Mouse (Mus musculus) c-Kit-negative CD71-positive TER-119-positive erythroid progenitor cells, embryonic 14.5 days (primary cell): Measurements from ENCODE around the gene Eln.
A peak's percentile ranks its signal among the peaks of the same experiment; 100 is the strongest.

Source experiments
- DNase-seq: peaks from one replicate; pipeline ENCODE4 v3.0.0-alpha.2; 2013; ENCODE audit warnings: low read depth, low spot score

The Eln gene

DNA sequence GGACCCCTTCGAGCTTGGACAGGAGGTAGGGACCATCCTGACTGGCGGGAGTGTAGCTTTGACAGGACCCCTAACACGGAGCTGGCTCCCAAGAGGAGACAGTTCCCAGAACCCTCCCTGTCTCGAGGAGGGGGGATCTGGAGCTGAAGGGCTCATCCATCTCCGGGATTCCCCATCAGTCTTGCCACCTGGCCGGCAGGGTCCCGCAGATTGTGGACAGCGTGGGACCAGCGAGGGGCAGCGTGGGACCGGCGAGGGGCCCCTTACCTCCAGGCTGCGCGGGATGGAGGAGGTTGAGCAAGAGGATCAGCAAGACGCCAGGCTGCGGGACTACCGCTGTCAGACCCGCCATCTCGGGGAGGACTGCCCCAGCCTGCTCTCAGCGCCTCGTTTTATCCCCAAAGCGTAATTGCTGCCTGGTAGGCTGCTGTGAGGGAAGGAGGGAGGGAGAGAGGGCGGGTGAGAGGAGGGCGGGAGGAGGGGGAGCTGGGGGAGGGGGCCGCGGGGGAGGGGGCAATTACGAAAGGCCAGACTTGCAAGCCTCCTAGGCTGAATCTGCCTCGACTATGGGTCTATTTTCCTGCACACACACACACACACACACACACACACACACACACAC is at the start of gene Eln:
TSS of gene Eln (minus strand) at position 434 of the 622 bp plus-strand sequence.
- DNase-seq, result no peak

DNA sequence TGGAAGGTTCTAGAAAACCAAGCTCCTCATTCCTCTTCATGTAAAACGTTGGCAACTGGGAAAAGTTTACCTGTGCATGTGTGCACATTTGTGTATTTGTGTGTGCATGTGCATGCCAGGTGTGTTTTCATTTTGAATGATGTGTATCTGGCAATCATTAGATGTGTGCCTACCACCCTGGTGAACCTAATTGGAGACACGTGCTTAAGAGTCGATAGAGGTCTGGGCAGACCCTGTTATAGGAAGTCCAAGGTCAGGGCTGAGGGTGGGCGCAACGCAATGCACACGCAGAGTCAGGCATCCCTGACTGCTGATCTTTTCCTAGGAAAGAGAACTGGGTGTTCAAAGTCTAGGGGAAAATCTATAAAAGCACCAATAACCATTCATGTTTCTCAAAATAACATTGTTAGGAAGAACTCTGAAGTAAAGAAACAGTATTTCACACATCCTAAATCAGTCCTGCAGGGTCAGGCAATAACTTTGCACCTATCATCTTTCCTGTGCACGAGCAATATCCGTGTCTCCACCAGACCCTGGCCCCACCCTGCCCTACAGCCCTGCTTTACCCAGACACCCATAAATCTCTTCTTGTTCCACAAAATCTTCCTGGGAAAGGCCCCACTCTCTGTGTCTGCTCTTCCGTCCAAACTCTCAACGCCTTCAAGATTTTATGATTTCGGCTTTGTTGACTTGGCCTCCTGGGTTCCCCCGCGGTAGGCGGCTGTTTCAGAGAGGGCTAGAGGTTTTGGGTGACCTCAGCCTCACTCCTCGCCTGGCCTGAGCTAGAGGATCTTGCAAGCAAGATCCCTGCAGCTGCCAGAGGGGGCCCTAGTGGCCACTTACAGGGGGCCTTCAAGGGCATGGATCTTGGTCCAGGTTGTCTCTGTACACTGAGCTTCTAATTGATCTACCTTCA is 43.2 kb upstream of the Eln start:
- no peak for DNase-seq

DNA sequence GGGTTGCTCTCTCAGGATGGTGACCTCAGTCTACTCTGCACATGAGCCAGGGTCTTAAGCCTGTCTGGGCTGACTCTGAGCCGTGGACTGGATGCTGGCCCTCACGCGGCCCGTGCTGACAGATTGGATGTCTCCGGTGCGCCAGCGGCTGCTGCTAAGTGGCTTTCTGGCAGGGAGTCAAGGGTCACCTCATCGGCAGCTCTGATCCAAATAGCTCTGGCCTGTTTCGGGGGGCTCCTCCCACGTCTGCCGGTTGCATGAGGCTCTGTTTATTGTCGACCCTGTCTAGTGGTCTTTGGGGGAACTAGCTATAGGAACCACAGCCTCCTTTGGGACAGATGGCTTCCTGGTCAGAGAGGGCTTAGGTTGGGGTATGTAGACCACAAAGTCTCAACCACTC is 41.1 kb upstream of the Eln start:
- DNase-seq, result no peak

DNA sequence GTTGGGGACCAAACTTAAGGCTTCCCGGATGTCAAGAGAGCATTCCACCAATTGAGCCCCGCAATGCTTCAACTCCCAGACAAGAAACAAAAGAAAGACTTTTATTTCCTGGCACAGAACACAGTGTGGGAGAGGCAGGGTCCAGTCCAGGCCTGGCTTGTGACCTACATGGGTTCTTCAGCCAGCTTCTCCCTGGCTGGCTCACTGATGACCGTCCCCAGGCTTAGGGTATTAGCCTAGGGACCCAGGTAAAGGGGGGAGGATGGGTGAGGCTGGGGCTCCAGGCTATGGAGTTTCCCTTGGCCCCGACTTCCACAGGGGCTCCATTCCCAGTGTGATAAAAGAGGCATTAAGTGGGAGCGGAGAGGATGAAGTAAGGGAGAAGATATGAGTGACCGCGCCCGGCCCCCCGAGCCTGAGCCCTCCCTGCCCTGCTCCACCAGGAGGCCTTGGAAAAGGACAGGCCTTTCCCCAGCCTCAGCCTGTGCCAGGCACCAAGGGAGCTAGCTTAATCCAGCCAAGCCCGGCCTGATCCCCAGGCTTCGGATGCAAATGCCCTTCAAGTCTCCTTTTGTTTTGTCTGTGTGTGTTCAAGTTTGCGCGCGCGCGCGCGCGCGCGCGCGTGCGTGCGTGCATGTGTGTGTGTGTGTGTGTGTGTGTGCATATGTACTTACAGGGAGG is 38.7 kb upstream of the Eln start:
- DNase-seq, result no peak

DNA sequence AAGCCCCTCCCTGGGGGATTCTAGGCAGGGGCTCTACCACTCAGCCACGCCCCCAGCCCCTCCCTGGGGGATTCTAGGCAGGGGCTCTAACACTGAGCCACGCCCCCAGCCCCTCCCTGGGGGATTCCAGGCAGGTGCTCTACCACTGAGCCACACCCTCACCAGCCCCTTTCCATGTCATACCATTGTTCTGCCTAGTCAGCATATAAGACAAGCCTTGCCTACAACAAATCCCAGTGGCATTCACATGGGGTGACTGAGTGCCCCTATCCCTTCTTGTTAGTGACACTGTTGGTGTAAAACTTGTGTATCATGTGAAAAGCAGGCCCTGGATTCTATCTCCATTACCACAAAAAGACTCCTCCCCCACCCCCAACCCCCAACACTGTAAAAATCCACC is 36.7 kb upstream of the Eln start:
- DNase-seq, result no peak

DNA sequence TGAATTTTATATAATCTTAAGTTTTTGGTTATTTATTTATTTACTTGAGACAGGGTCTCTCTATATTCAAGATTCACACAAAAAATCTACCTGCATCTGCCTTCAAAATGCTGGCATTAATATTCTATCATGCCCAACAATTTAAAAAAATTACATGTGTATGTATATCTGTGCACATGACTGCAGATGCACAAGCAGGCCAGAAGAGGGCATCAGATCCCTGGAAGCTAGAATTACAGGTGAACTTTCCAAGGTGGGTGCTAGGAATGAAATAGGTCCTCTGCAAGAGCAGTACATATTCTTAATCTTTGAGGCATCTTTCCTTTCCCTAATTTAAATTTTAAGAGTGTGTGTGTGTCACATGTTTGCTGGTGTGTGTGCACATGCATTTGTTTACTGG is 33.8 kb upstream of the Eln start:
- DNase-seq, result no peak

DNA sequence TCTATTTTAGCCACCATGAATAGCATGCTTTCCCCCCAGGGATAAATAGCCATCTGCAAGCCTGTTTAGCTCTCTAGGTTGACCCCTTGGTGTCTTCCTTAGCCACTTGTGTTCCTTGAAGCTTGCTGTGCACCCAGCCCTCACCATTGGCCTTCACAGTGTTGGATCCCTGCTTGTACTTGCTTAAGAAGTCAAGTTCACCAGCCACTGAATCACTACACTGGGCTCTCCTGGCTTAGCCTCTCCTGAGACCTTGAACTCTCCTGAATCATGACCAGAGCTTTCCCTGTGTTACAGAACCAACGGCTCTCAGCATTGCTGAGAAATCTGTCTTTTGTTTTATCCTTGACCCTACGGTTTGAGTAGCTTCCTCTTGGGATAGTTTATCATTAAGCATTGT is 33.0 kb upstream of the Eln start:
- no peak for DNase-seq

DNA sequence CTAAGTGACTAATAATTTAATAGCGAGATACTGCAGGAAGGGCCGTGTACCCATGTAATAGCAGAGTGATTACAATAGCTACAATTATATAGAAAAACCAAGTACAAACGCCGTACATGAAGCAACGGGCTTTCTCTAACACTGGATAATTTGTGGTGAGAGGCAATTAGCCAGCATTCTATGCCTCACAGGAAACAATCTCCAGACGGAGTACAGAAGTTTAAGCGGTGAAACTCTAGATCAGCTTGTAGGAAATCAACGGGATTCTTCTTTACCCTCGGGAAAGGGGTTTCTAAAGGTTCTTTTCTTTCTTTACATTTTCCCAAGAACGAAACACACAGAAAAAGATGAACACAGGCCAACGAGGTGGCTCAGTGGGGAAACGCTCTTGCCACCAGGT is 29.4 kb upstream of the Eln start:
- no peak for DNase-seq

DNA sequence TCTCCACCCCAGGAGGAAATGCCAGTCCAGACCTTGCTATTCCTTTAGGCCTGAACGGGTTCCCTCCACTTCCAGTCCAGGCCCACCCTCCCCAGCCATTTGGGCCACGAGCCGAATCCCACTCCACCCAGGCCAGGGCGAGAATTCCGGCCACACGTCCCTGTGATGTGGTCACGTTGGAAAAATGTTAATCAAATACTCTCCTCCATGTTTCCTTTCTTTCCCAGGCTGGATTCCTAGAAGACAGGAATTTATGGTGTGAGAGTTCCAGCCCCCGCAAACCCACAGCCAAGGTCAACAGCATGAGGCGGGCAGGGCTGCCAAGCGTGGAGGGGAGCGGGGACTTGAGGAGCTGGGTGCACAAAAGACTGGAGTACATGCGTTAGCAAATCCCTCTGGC is 25.4 kb upstream of the Eln start:
- DNase-seq, result no peak

DNA sequence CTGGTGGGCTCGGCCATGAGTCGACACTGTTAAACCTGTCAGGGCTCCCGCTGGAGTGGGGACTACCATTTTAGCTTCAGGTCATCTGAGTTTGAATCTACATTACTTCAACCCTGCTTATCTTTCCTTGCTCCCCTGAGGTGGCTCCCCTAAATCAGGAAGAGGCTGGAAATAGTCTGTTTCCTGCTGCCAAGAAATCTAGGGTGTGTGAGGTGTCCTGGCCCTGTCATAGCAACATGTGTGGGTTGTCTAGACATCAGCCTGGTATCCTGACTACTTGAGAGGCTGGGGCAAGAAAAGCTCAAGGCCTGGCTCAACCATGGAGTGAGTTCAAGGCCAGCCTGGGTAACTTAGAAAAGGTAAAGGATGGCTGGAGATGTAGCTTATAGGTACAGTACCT is 24.6 kb upstream of the Eln start:
- no peak for DNase-seq

DNA sequence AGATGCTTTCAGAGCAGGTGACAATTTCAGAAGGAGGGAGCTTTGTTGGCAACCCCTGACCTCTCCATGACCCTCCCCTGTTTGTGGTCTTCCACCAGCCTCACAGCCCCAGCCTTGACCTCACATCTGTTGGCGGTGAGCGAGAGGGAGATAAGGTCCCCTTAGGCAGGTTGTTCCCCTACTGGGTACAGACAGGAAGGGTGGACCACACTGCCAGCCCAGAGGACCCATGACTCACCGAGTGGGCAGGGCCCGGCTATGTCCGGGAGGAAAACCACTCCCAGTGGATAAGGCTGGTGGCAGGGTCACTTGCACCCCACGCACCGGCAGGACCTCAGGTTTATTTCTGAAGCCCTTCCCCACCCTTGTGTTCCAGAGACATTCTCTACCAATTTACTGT is 22.1 kb upstream of the Eln start:
- no peak for DNase-seq

DNA sequence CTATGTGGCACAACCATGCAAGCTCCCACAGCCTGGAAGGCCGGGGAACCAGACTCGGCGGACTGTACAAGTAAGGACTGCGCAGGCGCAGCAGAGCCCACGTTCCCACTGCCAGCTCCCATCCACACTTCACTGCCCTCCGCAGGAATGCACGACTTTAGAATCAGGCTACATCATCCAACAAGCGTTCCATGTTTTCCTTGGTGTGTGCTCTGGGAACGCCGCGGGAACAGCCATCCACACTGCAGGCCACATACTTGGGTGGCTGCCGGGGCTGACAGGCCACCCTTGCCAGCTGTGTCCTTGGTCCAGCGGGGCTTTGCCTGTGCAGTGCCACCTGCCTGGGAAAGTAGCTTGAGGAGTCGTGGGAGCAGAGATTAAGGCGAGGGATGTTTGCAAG is 18.3 kb upstream of the Eln start:
- no peak for DNase-seq

DNA sequence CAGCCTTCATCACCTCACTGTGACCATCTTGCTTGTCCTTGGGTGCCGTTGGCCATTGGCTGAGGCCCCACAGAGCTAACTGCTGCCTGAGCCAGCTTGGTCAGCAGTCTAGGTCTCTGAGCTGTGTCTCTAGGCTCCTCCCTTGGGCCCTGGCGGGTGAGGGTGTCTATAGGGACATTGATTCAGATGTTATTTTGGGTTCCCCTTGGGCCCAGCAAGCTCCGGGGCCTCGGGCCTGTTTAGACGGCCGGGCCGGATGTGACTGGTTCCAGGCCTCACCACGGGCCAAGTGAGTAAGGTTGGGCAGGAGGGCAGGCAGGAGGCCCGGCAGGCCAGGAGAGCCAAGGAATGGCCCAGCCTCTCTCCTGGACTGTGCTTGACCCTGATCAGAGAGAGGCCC is 16.2 kb upstream of the Eln start:
- no peak for DNase-seq

DNA sequence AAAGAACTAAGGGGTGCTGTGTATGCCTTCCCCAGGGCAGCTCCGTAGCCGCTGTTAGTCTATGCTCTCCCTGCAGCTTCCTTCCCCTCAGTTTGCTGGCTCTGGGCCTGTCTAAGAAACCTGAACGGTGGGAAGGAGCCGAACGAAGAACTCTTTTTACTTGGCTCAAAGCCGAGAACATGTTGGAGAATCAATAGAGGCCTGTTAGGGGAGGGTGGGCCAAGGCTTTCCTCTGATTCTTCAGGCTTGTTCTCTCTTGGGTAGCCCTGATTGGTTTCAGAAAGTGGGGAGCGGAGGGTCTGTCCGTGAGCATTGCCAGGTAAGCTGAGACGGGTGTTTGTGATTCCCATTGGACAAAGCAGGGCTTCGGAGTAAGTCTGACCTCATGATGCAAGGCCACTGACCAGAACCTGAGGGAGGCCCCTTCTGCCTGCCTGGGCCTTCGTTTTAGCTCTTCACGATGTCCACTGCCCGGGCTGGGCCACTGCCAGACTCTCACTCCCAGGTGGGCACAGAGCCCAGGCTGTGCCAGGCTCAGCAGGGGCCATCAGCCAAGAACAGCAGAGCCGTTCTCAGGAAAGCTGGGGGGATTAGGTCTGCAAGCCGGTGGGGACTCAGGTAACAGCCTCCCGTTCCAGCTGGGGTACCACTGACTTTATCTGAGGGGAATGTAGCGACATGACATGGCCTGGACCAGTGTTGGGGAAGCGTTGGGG is 14.4 kb upstream of the Eln start:
- no peak for DNase-seq

DNA sequence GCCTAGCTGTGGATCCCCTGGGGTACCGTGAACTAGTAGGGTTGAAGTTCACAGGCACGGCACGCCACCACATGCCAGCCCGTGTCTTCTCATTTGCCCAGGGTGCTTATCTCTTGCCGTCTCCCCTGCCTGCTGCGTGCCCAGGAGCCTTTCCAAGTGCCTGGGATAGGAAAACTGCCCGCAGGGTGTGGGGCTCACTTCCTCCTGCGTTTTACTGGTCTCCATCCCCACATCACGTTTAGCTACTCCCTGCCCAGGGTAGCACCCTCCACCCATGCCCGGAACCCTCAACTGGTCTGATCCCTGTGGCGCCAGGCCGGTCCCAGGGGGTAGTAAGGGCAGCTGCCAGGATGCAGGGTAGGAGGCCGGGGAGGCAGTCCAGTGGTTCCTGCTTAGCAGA is 8.9 kb upstream of the Eln start:
- no peak for DNase-seq

DNA sequence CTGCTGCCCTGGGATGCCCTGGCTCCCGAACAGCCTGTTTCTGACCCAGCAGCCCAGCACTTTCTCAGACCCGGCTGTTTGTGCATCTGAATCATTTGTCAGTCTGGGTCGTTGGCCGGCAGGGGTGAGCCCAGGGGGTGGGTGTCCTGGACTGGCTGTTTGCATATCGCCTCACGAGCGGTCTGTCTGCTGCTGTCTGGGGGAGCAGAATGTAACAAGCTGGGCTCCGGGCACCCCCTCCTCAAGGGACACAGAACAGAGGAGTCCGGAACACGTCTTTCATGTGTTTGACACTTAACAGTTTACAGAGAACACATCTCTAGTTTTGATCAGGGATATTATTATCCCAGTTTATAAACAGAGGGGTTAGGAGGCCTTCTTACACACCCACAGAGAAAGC is 7.0 kb upstream of the Eln start:
- DNase-seq, result no peak

DNA sequence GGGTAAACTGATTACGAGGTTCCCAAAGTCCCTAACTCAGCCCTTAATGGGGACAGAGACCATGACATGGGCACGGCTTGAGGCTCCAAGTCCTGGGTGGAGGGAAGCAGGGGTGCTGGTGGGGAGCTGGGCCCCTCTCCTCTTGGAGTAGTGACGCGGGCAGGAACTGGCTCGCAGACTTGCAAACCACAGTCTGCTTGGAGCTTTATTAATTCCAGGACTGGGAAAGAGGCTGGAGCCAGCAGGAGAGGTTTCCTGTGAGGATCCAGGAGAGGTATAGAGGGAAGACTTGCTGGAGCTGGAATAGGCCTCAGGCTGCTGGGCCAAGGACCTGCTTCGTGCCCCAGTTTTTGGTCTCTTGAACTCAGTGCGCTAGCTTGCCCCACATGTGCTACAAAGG is 3.3 kb upstream of the Eln start:
- DNase-seq, result no peak

DNA sequence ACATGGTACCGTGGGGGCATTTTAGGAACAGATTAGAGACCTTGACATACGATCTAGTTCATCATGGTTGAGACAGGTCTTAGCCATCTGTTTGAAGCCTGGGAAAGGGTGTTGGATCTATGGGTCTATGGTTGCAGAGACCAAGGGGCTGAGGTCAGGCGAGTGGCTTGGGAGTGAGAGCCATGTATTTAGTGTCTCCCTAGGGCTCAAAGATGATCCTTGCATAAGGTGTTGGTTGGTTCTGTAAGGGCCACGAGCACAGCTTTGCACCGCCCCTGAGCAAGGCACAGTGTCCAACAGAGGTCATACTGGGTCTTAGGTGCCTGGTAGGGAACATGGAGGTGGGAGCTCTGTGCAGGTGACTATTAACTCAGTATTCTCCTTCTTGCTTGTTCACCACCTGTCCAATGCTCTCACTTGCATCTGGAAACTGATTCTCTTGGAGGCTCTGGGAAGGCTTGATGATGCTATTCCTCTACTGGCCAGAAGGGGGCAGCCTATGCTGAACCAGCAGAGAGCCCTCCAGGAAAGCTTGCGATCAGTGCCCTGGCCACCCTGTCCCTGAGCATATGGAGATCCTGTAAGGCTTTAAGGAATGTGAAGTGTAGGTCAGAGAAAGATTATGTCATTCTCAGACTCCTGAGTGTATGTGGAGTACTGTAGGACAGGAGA is 960 bp upstream of the Eln start:
- peak; percentile 28 for DNase-seq

DNA sequence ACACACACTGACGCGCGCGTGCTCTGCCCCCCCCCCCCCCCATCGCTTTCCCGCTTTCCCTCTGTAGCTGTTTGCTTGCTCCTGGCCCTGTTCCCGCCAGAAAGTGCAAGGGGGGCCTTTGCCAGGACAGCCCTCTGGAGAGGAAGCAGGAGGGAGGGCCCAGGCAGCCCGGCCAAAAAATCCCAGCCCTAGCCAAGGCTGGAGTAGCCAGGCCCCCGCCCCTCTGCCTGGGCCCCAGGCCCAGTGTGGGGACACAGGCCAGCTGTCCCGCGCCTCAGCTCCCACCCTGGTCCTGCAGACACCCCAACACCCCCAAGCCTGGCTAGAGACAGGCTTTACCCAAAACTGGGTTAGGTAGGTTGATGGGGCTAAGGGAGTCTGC is 380 bp upstream of the Eln start:
- no peak for DNase-seq

DNA sequence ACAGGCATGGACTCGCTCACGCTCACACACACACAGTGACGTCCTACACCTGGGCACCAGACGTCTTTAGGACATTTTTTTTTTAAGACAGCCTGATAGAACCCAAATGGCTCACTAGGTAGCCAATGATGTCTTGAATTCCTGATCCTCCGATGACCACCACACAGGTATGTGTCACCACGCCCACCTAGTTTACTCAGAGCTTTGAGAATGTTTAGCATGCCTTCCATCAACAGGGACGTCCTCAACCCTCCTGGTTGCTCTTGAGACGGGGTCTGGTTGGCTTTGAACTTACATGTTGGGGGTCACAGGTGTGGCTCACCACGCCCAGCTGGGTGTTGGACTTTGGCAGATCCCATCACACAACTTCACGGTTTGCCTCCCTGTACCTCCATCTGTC is 922 bp downstream of the Eln start:
- no peak for DNase-seq

DNA sequence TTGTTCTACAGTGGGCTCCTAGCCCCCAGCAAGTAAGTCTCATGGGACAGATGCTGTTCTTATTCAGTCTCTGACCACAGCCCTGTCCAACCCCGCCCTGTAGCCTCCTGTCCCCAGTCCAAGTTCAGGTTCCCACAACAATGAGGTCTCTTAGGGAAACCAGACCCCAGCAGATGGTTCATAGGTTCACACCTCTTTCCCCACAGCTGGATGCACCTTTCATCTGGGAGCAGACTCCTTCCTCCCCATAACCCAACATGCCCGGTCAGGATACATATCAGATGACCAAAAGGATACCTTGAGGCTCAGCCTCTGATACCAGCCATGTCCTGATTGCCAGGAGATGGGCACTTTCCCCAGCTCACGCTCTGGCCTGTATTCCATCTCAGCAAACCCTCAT is 1.3 kb downstream of the Eln start:
- no peak for DNase-seq

DNA sequence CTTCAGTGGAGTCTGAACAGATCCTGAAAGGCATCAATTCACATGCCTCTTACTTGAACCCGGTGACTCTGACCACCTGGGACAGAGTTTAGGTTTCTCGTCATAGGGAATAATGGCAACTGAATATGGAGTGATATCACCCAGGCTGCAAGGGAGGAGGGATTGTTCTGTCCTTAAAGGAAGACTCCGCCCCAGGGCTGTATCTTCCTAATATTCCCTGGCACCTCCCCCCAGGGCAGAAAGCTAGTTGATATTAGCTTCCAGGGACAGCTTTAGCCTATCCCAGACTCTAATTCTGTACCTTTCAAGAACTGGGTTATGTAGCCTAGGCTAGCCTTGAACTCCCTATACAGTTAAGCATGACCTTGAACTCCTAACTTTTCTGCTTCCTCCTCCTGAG is 2.1 kb downstream of the Eln start:
- no peak for DNase-seq
